Comparison of ENCODE assay signal across 8 mouse cellular contexts in the genomic region with DNA sequence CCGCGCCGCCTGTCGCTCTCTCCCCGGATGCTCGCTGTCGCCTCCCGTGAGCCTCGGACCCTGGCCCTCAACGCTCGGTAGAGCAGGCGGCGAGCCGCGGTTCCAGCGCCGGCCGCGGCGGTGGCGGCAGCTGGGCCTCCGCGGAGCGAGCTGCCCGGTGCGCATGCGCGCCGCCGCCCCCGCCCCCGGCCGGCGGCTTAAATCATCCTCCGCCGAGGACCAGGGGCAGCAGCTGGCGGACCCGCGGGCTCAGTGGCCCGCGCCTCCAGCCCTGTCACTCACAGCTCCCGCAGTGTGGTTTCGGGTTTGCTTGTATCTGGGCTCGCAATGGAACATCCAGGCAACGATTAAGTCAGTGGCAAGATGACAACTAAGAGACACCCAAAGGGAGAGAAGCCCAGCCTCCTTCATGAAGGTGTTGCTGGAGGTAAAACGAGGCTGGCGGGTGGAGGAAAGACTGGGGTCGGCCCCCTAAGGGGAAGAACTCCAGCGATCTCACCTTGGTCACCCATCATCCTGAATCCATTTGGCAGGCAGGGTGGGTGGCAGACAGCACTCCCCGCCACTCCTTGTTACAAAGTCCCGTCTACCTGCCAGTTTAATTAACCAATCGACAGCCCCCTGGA. TPM values are rescaled to one million over a fixed set of nuclear protein-coding genes. Genes with fewer than 3 reads are reported as not detected.
A peak's percentile ranks its signal among the peaks of the same experiment; 100 is the strongest.
DNase-seq lines count a peak whose midpoint lies in the region; ATAC-seq and TF ChIP-seq lines count a peak whose summit lies in the region.

A gene (minus strand): TSS at position 9 of the 626 bp plus-strand sequence.

- H3K27ac ChIP-seq in forebrain, embryonic 10.5 days = peak within 1 kb of the TSS; percentile 97
- peak within 1 kb of the TSS; percentile 82 to 90 for H3K27ac ChIP-seq in heart, embryonic 14.5 days (replicated peaks in 1 of 2; ENCODE audit: control insufficient read depth in 1 of 2, insufficient read depth in 1 of 2, low read depth in 2 of 2, low read length in 2 of 2)
- peak within 1 kb of the TSS; percentile 91 for H3K27ac ChIP-seq in liver, embryonic 12.5 days
- peak within 1 kb of the TSS; percentile 95 for H3K27ac ChIP-seq in stomach, embryonic 14.5 days (ENCODE audit: low read length)

- peak within 1 kb of the TSS; percentile 91 for H3K9ac ChIP-seq in heart, embryonic 14.5 days (ENCODE audit: low read length)
- peak within 1 kb of the TSS; percentile 93 for H3K9ac ChIP-seq in liver, embryonic 12.5 days
- H3K9ac ChIP-seq in stomach, embryonic 14.5 days (replicated peaks; ENCODE audit: low read depth, low read length) = peak within 1 kb of the TSS; percentile 88

- peak within 1 kb of the TSS; percentile 99 for H3K4me2 ChIP-seq in heart, embryonic 14.5 days (ENCODE audit: low read length)
- peak within 1 kb of the TSS; percentile 98 for H3K4me2 ChIP-seq in liver, embryonic 12.5 days
- peak within 1 kb of the TSS; percentile 90 for H3K4me2 ChIP-seq in stomach, embryonic 14.5 days (replicated peaks; ENCODE audit: low read depth, low read length)

- H3K27me3 ChIP-seq in E14TG2a.4 (ENCODE audit: insufficient read depth, low read length) = peaks cover 20% of the 10 kb centered on the region
- no peaks in the 10 kb centered on the region for H3K27me3 ChIP-seq in forebrain, embryonic 10.5 days (ENCODE audit: poor library complexity, severe bottlenecking)
- no peaks in the 10 kb centered on the region for H3K27me3 ChIP-seq in heart, embryonic 14.5 days (ENCODE audit: control insufficient read depth, insufficient read depth, low read length)
- H3K27me3 ChIP-seq in liver, embryonic 12.5 days (replicated peaks) = no peaks in the 10 kb centered on the region
- no peaks in the 10 kb centered on the region for H3K27me3 ChIP-seq in stomach, embryonic 14.5 days (ENCODE audit: control insufficient read depth, insufficient read depth, low read length)

- under 1% methylated on average over 52 of the region's 52 CpGs for WGBS in forebrain, embryonic 10.5 days
- WGBS in heart, embryonic 14.5 days = 0% methylated on average over 52 of the region's 52 CpGs
- 2% methylated on average over 49 of the region's 52 CpGs for WGBS in liver, embryonic 12.5 days (ENCODE audit: insufficient replicate concordance)
- WGBS in stomach, embryonic 14.5 days = under 1% methylated on average over 46 of the region's 52 CpGs

- peak; percentile 54 for DNase-seq in c-Kit-positive CD71-negative TER-119-negative erythroid progenitor cells, embryonic 14.5 days (ENCODE audit: low read depth)
- peak; percentile 80 for DNase-seq in forebrain, embryonic 10.5 days (ENCODE audit: extremely low spot score, low spot score)
- peak; percentile 90 for DNase-seq in kidney, postnatal 14 days
- peak; percentile 71 to 76 for DNase-seq in natural killer cell, adult 2 months (ENCODE audit: low spot score in 2 of 2)

- H3K4me3 ChIP-seq in E14TG2a.4 (replicated peaks; ENCODE audit: low read length) = peak within 1 kb of the TSS; percentile 85
- H3K4me3 ChIP-seq in forebrain, embryonic 10.5 days = peak within 1 kb of the TSS; percentile 84
- peak within 1 kb of the TSS; percentile 84 to 86 for H3K4me3 ChIP-seq in heart, embryonic 14.5 days (ENCODE audit: control insufficient read depth in 1 of 2, insufficient read depth in 1 of 2, low read depth in 1 of 2, low read length in 2 of 2)
- H3K4me3 ChIP-seq in liver, embryonic 12.5 days = peak within 1 kb of the TSS; percentile 89
- peak within 1 kb of the TSS; percentile 82 for H3K4me3 ChIP-seq in stomach, embryonic 14.5 days (ENCODE audit: low read depth, low read length)

- H3K4me1 ChIP-seq in E14TG2a.4 (replicated peaks; ENCODE audit: low read depth, low read length) = peaks cover 16% of the 10 kb centered on the region
- H3K4me1 ChIP-seq in forebrain, embryonic 10.5 days = peaks cover 31% of the 10 kb centered on the region
- H3K4me1 ChIP-seq in heart, embryonic 14.5 days (ENCODE audit: control insufficient read depth in 2 of 2, insufficient read depth in 2 of 2, low read length in 2 of 2) = peaks cover 0 to 9% of the 10 kb centered on the region in 2 experiments; a peak in 1 of 4 replicates
- peaks cover 25% of the 10 kb centered on the region for H3K4me1 ChIP-seq in liver, embryonic 12.5 days
- H3K4me1 ChIP-seq in stomach, embryonic 14.5 days (ENCODE audit: control insufficient read depth, insufficient read depth, low read length) = no peaks in the 10 kb centered on the region

- TF ChIP-seq CTCF in E14TG2a.4 (conservative IDR thresholded peaks at IDR 0.05; ENCODE audit: low read length) = no peak

- H3K9me3 ChIP-seq in E14TG2a.4 (ENCODE audit: low read length) = no peaks in the 10 kb centered on the region
- no peaks in the 10 kb centered on the region for H3K9me3 ChIP-seq in forebrain, embryonic 10.5 days
- no peaks in the 10 kb centered on the region for H3K9me3 ChIP-seq in heart, embryonic 14.5 days (ENCODE audit: control insufficient read depth, low read length)
- no peaks in the 10 kb centered on the region for H3K9me3 ChIP-seq in liver, embryonic 12.5 days (replicated peaks)
- no peaks in the 10 kb centered on the region for H3K9me3 ChIP-seq in stomach, embryonic 14.5 days (ENCODE audit: control insufficient read depth, low read depth, low read length)

- peak; percentile 80 for ATAC-seq in heart, embryonic 14.5 days (ENCODE audit: insufficient number of reproducible peaks, insufficient read depth, low FRiP score, low read depth)
- ATAC-seq in liver, embryonic 12.5 days = peak; percentile 75
- ATAC-seq in stomach, embryonic 14.5 days (ENCODE audit: insufficient number of reproducible peaks, insufficient read depth, low FRiP score, low read depth) = peak; percentile 69; the same call in 1 of the 2 replicates

- no peaks in the 10 kb centered on the region for H3K36me3 ChIP-seq in E14TG2a.4 (ENCODE audit: insufficient read depth, low read length)
- no peaks in the 10 kb centered on the region for H3K36me3 ChIP-seq in forebrain, embryonic 10.5 days (replicated peaks)
- no peaks in the 10 kb centered on the region for H3K36me3 ChIP-seq in heart, embryonic 14.5 days (ENCODE audit: control insufficient read depth, insufficient read depth, low read length)
- no peaks in the 10 kb centered on the region for H3K36me3 ChIP-seq in liver, embryonic 12.5 days
- H3K36me3 ChIP-seq in stomach, embryonic 14.5 days (ENCODE audit: control insufficient read depth, insufficient read depth, low read length) = no peaks in the 10 kb centered on the region

RNA-seq across cellular contexts. Expression of the gene that starts here (rescaled TPM):
- polyA plus RNA-seq in forebrain, embryonic 10.5 days (2016; fragmentation: Nextera tagmentation; extraction: Ambion mirVana) = 2.7 and 4.2 TPM in 2 replicates
- 4.7 and 4.9 TPM in 2 replicates for polyA plus RNA-seq in heart, embryonic 14.5 days (2014; fragmentation: Nextera tagmentation; extraction: Ambion mirVana)
- polyA plus RNA-seq in liver, embryonic 12.5 days (2016; fragmentation: Nextera tagmentation; extraction: Ambion mirVana) = 6.3 and 7.2 TPM in 2 replicates
- 11.5 and 11.6 TPM in 2 replicates for polyA plus RNA-seq in stomach, embryonic 14.5 days (2014; fragmentation: Nextera tagmentation; extraction: Ambion mirVana)

Comparison
In these comparisons a context has a peak if more than half of its experiments do, and no peak if none do; other contexts are left out.
1. Peak in every context shown above with its lines: DNase-seq, ATAC-seq, H3K4me3 ChIP-seq and H3K27ac ChIP-seq.